Mouse (Mus musculus) CH12.LX (cell line): ENCODE measurements around the gene Trappc2.

Source experiments
- CTCF ChIP-seq, 2 experiments: IDR thresholded peaks in 1 of 2; conservative IDR thresholded peaks in 1 of 2; 2 replicates each; pipeline ENCODE4 v1.5.1; 2011 to 2012; ENCODE audit warnings: low read depth in 2 of 2, low read length in 2 of 2, improper control_type of control experiment in 1 of 2, inconsistent platforms in 1 of 2, mild to moderate bottlenecking in 1 of 2, moderate library complexity in 1 of 2
- EP300 ChIP-seq: IDR thresholded peaks from 2 replicates; pipeline ENCODE4 v1.6.1; 2011; ENCODE audit warnings: low read length, improper control_type of control experiment
- SIN3A ChIP-seq: IDR thresholded peaks from 2 replicates; pipeline ENCODE4 v1.6.1; 2012; ENCODE audit warnings: low read length, improper control_type of control experiment, inconsistent platforms
- SMC3 ChIP-seq: IDR thresholded peaks from 2 replicates; pipeline ENCODE4 v1.6.1; 2011; ENCODE audit warnings: low read depth, low read length, improper control_type of control experiment

DNA sequence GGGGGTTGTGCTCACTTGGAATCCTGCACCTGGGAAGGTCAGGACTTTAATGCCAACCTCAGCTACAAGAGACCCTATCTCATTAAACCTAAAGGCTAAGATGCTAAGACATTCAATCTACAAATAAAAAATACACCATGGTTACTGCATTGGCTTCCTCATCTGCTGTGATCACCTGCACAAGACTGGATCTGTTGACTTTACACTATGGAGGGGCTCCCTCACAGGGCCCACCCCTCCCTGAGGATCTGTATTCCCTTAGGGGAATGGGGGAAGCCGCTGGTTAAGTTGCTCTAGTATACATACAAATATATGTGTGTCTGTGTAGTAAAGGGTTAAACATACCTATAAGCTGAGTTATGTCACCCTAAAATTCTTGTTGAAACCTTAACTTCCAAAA is 15.2 kb downstream of the Trappc2 start:
- TF ChIP-seq EP300, result no peak
- TF ChIP-seq SIN3A, result no peak
- no peak for TF ChIP-seq CTCF (conservative IDR thresholded peaks at IDR 0.05 in 1 of 2, IDR thresholded peaks at IDR 0.05 in 1 of 2; ENCODE audit: low read depth in 2 of 2, low read length in 2 of 2)
- TF ChIP-seq SMC3, result no peak
